Mouse (Mus musculus): ENCODE measurements around the gene Tefm. TPM values are rescaled to one million over a fixed set of nuclear protein-coding genes. Genes with fewer than 3 reads are reported as not detected.
"Not testable (repeated sequence)": the region's sequence is repeated elsewhere in the genome, so short reads cannot be mapped to it uniquely, and the experiment has no call there.

The Tefm gene
- polyA plus RNA-seq, 1 experiment from 2014 or later: 16.3 TPM

DNA sequence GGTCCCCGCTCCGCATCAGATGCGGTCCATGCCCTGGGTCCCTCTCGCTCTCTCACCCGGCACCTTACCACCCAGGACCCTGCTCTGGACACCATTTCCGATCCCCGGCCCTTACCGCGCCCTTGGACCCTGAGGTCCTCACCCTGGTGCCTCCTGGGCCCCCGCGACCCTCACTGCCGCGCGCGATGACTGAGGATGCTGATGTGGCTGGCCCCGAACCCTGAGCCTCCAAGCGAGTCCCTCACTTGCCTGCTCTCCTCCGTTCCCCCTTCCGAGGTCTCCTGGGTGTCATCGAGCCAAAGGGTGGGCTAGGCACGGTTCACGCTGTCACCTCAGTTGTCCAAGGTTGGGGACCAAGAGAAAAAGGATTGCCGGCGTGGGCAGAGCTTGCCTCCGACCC lies 12.5 kb upstream of the Tefm start:
- H3K27ac ChIP-seq (ENCODE audit: low read depth, low read length): peak overlapping the region; percentile 64; the same call in 1 of the 2 replicates
- 33% methylated on average over 25 of the region's 25 CpGs for WGBS
- no peak; the same call in 1 of the 2 replicates for ATAC-seq
- H3K4me1 ChIP-seq (replicated peaks; ENCODE audit: control insufficient read depth, insufficient read depth, low read length): no peaks in the 10 kb centered on the region; the same call in 1 of the 2 replicates
- no peak for TF ChIP-seq CTCF (IDR thresholded peaks at IDR 0.05; ENCODE audit: low read depth)
- H3K36me3 ChIP-seq (ENCODE audit: control insufficient read depth, insufficient read depth): no peaks in the 10 kb centered on the region; the same call in 1 of the 2 replicates
- peak overlapping the region; percentile 71 for H3K4me3 ChIP-seq (ENCODE audit: low read depth, low read length)
- no peaks in the 10 kb centered on the region for H3K9me3 ChIP-seq (ENCODE audit: control insufficient read depth)
- H3K27me3 ChIP-seq (replicated peaks; ENCODE audit: control insufficient read depth, insufficient read depth, low read length): 0 out of 2 replicates have a peak, but pooled peaks cover 2% of the 10 kb centered on the region
- peak overlapping the region; percentile 91 for H3K4me2 ChIP-seq (replicated peaks; ENCODE audit: low read depth)
- H3K9ac ChIP-seq (ENCODE audit: low read depth, low read length): peak overlapping the region; percentile 74

GRCm38 (mm10) chr11:80153857-80154495 lies 12.0 kb upstream of the Tefm start, which contains the start of gene Adap2:
Gene Adap2, plus strand, starts transcription at chr11:80154105.
- no peaks in the 10 kb centered on the region for H3K9me3 ChIP-seq (ENCODE audit: control insufficient read depth)
- no peaks in the 10 kb centered on the region; the same call in 1 of the 2 replicates for H3K4me1 ChIP-seq (replicated peaks; ENCODE audit: control insufficient read depth, insufficient read depth, low read length)
- peak within 1 kb of the TSS; percentile 74 for H3K9ac ChIP-seq (ENCODE audit: low read depth, low read length)
- H3K4me3 ChIP-seq (ENCODE audit: low read depth, low read length): peak within 1 kb of the TSS; percentile 71
- peak; percentile 91 for ATAC-seq
- no peaks in the 10 kb centered on the region for H3K36me3 ChIP-seq (ENCODE audit: control insufficient read depth, insufficient read depth)
- peak within 1 kb of the TSS; percentile 64; the same call in 1 of the 2 replicates for H3K27ac ChIP-seq (ENCODE audit: low read depth, low read length)
- peak; percentile 26; the same call in 1 of the 2 replicates for TF ChIP-seq CTCF (IDR thresholded peaks at IDR 0.05; ENCODE audit: low read depth)
- peak within 1 kb of the TSS; percentile 91 for H3K4me2 ChIP-seq (replicated peaks; ENCODE audit: low read depth)
- H3K27me3 ChIP-seq (replicated peaks; ENCODE audit: control insufficient read depth, insufficient read depth, low read length): 0 out of 2 replicates have a peak, but pooled peaks cover 2% of the 10 kb centered on the region
- WGBS: 1% methylated on average over 46 of the region's 47 CpGs

GRCm38 (mm10) chr11:80152376-80152775 lies 10.4 kb upstream of the Tefm start:
- no peak for ATAC-seq
- Histone ChIP-seq H3K9ac (ENCODE audit: low read depth, low read length) (no peak overlapping the region), H3K9me3 (ENCODE audit: control insufficient read depth) (no peaks in the 10 kb centered on the region), H3K36me3 (ENCODE audit: control insufficient read depth, insufficient read depth) (no peaks in the 10 kb centered on the region), H3K4me1 (replicated peaks; ENCODE audit: control insufficient read depth, insufficient read depth, low read length) (no peaks in the 10 kb centered on the region; the same call in 1 of the 2 replicates), H3K27me3 (replicated peaks; ENCODE audit: control insufficient read depth, insufficient read depth, low read length) (0 out of 2 replicates have a peak, but pooled peaks cover 2% of the 10 kb centered on the region), H3K4me3 (ENCODE audit: low read depth, low read length) (no peak overlapping the region), H3K27ac (ENCODE audit: low read depth, low read length) (no peak overlapping the region), H3K4me2 (replicated peaks; ENCODE audit: low read depth) (no peak overlapping the region)
- 60% methylated on average over 8 of the region's 8 CpGs for WGBS
- TF ChIP-seq CTCF (IDR thresholded peaks at IDR 0.05; ENCODE audit: low read depth): no peak

DNA sequence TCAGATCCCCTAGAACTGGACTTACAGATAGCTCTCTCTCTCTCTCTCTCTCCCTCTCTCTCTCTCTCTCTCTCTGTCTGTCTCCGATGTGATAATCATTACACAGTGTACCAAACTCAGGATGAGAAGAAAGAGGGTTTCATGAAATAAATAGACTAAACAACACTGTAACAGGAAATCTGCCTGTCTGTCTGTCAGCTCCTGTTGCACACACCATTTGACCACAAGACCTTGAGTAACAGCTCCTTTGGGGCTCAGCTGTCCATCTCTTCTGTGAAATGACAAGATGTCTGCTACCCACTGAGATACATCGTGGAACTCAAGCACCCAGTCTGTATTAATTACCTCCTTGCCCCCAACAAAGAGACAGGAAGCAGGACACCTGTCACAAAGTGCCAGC lies 9.6 kb upstream of the Tefm start:
- WGBS: 49% methylated on average over 2 of the region's 2 CpGs
- Histone ChIP-seq H3K36me3 (ENCODE audit: control insufficient read depth, insufficient read depth) (no peaks in the 10 kb centered on the region), H3K4me2 (replicated peaks; ENCODE audit: low read depth) (no peak overlapping the region), H3K4me3 (ENCODE audit: low read depth, low read length) (no peak overlapping the region), H3K27ac (ENCODE audit: low read depth, low read length) (no peak overlapping the region), H3K9me3 (ENCODE audit: control insufficient read depth) (no peaks in the 10 kb centered on the region), H3K9ac (ENCODE audit: low read depth, low read length) (no peak overlapping the region), H3K27me3 (replicated peaks; ENCODE audit: control insufficient read depth, insufficient read depth, low read length) (0 out of 2 replicates have a peak, but pooled peaks cover 2% of the 10 kb centered on the region), H3K4me1 (replicated peaks; ENCODE audit: control insufficient read depth, insufficient read depth, low read length) (no peaks in the 10 kb centered on the region; the same call in 1 of the 2 replicates)
- no peak for TF ChIP-seq CTCF (IDR thresholded peaks at IDR 0.05; ENCODE audit: low read depth)
- no peak for ATAC-seq

DNA sequence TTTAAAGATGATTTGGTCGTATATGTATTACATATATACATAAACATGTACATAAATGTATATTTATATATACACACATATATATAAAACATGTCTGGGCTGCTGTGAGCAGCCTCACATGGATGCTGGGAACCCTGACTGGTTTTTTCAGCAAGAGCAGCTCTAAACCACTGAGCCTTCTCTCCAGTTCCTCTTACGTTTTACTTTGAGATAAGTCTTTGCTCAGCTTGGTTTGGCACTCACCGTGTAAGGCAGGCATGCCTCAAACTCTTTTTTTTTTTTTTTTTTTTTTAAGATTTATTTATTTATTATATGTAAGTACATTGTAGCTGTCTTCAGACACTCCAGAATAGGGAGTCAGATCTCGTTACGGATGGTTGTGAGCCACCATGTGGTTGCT lies 8.6 kb upstream of the Tefm start:
- 44% methylated on average over 5 of the region's 5 CpGs for WGBS
- Histone ChIP-seq H3K4me3 (ENCODE audit: low read depth, low read length) (no peak overlapping the region), H3K4me2 (replicated peaks; ENCODE audit: low read depth) (no peak overlapping the region)

GRCm38 (mm10) chr11:80149412-80150023 lies 7.5 kb upstream of the Tefm start:
- no peaks in the 10 kb centered on the region for H3K36me3 ChIP-seq (ENCODE audit: control insufficient read depth, insufficient read depth)
- H3K4me2 ChIP-seq (replicated peaks; ENCODE audit: low read depth): no peak overlapping the region
- TF ChIP-seq CTCF (IDR thresholded peaks at IDR 0.05; ENCODE audit: low read depth): no peak
- H3K4me1 ChIP-seq (replicated peaks; ENCODE audit: control insufficient read depth, insufficient read depth, low read length): no peaks in the 10 kb centered on the region
- WGBS: 80% methylated on average over 8 of the region's 8 CpGs
- no peak overlapping the region for H3K4me3 ChIP-seq (ENCODE audit: low read depth, low read length)
- ATAC-seq: no peak
- no peaks in the 10 kb centered on the region for H3K9me3 ChIP-seq (ENCODE audit: control insufficient read depth)
- H3K27ac ChIP-seq (ENCODE audit: low read depth, low read length): no peak overlapping the region
- H3K27me3 ChIP-seq (replicated peaks; ENCODE audit: control insufficient read depth, insufficient read depth, low read length): 0 out of 2 replicates have a peak, but pooled peaks cover under 1% of the 10 kb centered on the region
- H3K9ac ChIP-seq (ENCODE audit: low read depth, low read length): no peak overlapping the region

More for the DNA sequence above, 8.6 kb upstream of the Tefm start:
- 0 out of 2 replicates have a peak, but pooled peaks cover 2% of the 10 kb centered on the region for H3K27me3 ChIP-seq (replicated peaks; ENCODE audit: control insufficient read depth, insufficient read depth, low read length)
- no peak for TF ChIP-seq CTCF (IDR thresholded peaks at IDR 0.05; ENCODE audit: low read depth)
- no peaks in the 10 kb centered on the region for H3K36me3 ChIP-seq (ENCODE audit: control insufficient read depth, insufficient read depth)
- ATAC-seq: no peak
- no peaks in the 10 kb centered on the region for H3K4me1 ChIP-seq (replicated peaks; ENCODE audit: control insufficient read depth, insufficient read depth, low read length)
- H3K27ac ChIP-seq (ENCODE audit: low read depth, low read length): no peak overlapping the region
- no peak overlapping the region for H3K9ac ChIP-seq (ENCODE audit: low read depth, low read length)
- no peaks in the 10 kb centered on the region for H3K9me3 ChIP-seq (ENCODE audit: control insufficient read depth)

DNA sequence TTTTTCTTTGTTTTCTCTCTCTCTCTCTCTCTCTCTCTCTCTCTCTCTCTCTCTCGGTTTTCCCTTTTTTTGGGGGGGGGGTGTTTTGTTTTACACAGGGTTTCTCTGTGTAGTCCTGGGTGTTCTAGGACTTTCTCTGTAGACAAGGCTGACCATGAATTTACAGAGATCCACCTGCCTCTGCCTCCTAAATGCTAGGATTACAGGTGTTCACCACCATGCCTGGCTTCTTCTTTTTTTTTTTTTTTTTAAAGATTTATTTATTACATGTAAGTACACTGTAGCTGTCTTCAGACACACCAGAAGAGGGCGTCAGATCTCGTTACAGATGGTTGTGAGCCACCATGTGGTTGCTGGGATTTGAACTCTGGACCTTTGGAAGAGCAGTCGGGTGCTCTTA lies 7.0 kb upstream of the Tefm start:
- not testable (repeated sequence) for H3K4me1 ChIP-seq (replicated peaks; ENCODE audit: control insufficient read depth, insufficient read depth, low read length); H3K4me3 ChIP-seq (ENCODE audit: low read depth, low read length); H3K4me2 ChIP-seq (replicated peaks; ENCODE audit: low read depth); H3K9me3 ChIP-seq (ENCODE audit: control insufficient read depth); H3K36me3 ChIP-seq (ENCODE audit: control insufficient read depth, insufficient read depth); H3K27me3 ChIP-seq (replicated peaks; ENCODE audit: control insufficient read depth, insufficient read depth, low read length); ATAC-seq; H3K27ac ChIP-seq (ENCODE audit: low read depth, low read length); H3K9ac ChIP-seq (ENCODE audit: low read depth, low read length)
- 47% methylated on average over 1 of the region's 4 CpGs for WGBS

Measured in intestine, postnatal 0 days (tissue).